Mouse (Mus musculus) splenic B cell, adult 2 months (primary cell): ENCODE data around the gene Zc3h10.

ENCODE experiments used
- DNase-seq: peaks from one replicate; pipeline ENCODE4 v3.0.0-alpha.2; 2011; ENCODE audit warnings: low read depth, low spot score
- H3K27me3 ChIP-seq: 2 replicates; pipeline ENCODE4 v1.6.1; 2012; ENCODE audit warnings: mild to moderate bottlenecking, low read length, moderate library complexity, mixed read lengths; ENCODE audit not compliant: control insufficient read depth, poor library complexity, insufficient read depth, severe bottlenecking
- H3K36me3 ChIP-seq: 2 replicates; pipeline ENCODE4 v1.6.1; 2012; ENCODE audit warnings: mild to moderate bottlenecking, low read length, moderate library complexity, mixed read lengths; ENCODE audit not compliant: control insufficient read depth, poor library complexity, insufficient read depth, severe bottlenecking

Gene Zc3h10

GRCm38 (mm10) chr10:128547361-128548032 lies at the start of gene Zc3h10:
Gene Zc3h10, minus strand, starts transcription at chr10:128547774.
- H3K36me3 ChIP-seq = peaks cover 18% of the 10 kb centered on the region

GRCm38 (mm10) chr10:128592797-128593196 lies 45.2 kb upstream of the Zc3h10 start:
- H3K36me3 ChIP-seq = no peaks in the 10 kb centered on the region
- H3K27me3 ChIP-seq = no peaks in the 10 kb centered on the region; the same call in none of the 2 replicates
- DNase-seq = no peak

More at GRCm38 (mm10) chr10:128547361-128548032, at the start of gene Zc3h10:
- no peaks in the 10 kb centered on the region for H3K27me3 ChIP-seq
- peak; percentile 99 for DNase-seq

- peaks cover 1% of the 10 kb centered on the region for H3K27me3 ChIP-seq
- DNase-seq = no peak
- H3K36me3 ChIP-seq = no peaks in the 10 kb centered on the region
Observed at GRCm38 (mm10) chr10:128591436-128591835, 43.9 kb upstream of the Zc3h10 start.

- H3K27me3 ChIP-seq = peaks cover 1% of the 10 kb centered on the region
- DNase-seq = peak; percentile 58
Observed at GRCm38 (mm10) chr10:128590193-128590690, 42.7 kb upstream of the Zc3h10 start.

GRCm38 (mm10) chr10:128589464-128590192 lies 42.1 kb upstream of the Zc3h10 start, which contains the start of gene Erbb3:
Gene Erbb3, minus strand, starts transcription at chr10:128589652.
- peak; percentile 52 for DNase-seq
- peaks cover 1% of the 10 kb centered on the region for H3K27me3 ChIP-seq
- H3K36me3 ChIP-seq = no peaks in the 10 kb centered on the region

More at GRCm38 (mm10) chr10:128590193-128590690, 42.7 kb upstream of the Zc3h10 start:
- no peaks in the 10 kb centered on the region for H3K36me3 ChIP-seq

- no peak for DNase-seq
- Histone ChIP-seq H3K27me3 (peaks cover 1% of the 10 kb centered on the region), H3K36me3 (no peaks in the 10 kb centered on the region)
Observed at GRCm38 (mm10) chr10:128588775-128589463, 41.3 kb upstream of the Zc3h10 start.

- Histone ChIP-seq H3K36me3 (no peaks in the 10 kb centered on the region), H3K27me3 (peaks cover 1% of the 10 kb centered on the region)
- no peak for DNase-seq
Observed at GRCm38 (mm10) chr10:128588136-128588535, 40.6 kb upstream of the Zc3h10 start.

- no peak for DNase-seq
- H3K36me3 ChIP-seq = no peaks in the 10 kb centered on the region
Observed at GRCm38 (mm10) chr10:128587697-128588096, 40.1 kb upstream of the Zc3h10 start.

GRCm38 (mm10) chr10:128587120-128587519 lies 39.5 kb upstream of the Zc3h10 start:
- H3K36me3 ChIP-seq = no peaks in the 10 kb centered on the region
- DNase-seq = no peak
- peaks cover 1% of the 10 kb centered on the region for H3K27me3 ChIP-seq

More at GRCm38 (mm10) chr10:128587697-128588096, 40.1 kb upstream of the Zc3h10 start:
- peaks cover 1% of the 10 kb centered on the region for H3K27me3 ChIP-seq

- no peak for DNase-seq
- Histone ChIP-seq H3K27me3 (peaks cover 1% of the 10 kb centered on the region), H3K36me3 (no peaks in the 10 kb centered on the region)
Observed at GRCm38 (mm10) chr10:128586546-128586945, 39.0 kb upstream of the Zc3h10 start.

GRCm38 (mm10) chr10:128584386-128584785 lies 36.8 kb upstream of the Zc3h10 start:
- Histone ChIP-seq H3K27me3 (peaks cover 1% of the 10 kb centered on the region), H3K36me3 (no peaks in the 10 kb centered on the region)
- DNase-seq = no peak

- peaks cover 1% of the 10 kb centered on the region for H3K27me3 ChIP-seq
- no peaks in the 10 kb centered on the region for H3K36me3 ChIP-seq
- no peak for DNase-seq
Observed at GRCm38 (mm10) chr10:128583644-128584043, 36.1 kb upstream of the Zc3h10 start.

GRCm38 (mm10) chr10:128579731-128580130 lies 32.2 kb upstream of the Zc3h10 start:
- H3K27me3 ChIP-seq = no peaks in the 10 kb centered on the region
- H3K36me3 ChIP-seq = no peaks in the 10 kb centered on the region
- no peak for DNase-seq

- no peak for DNase-seq
- H3K36me3 ChIP-seq = no peaks in the 10 kb centered on the region
- H3K27me3 ChIP-seq = no peaks in the 10 kb centered on the region
Observed at GRCm38 (mm10) chr10:128579298-128579697, 31.7 kb upstream of the Zc3h10 start.
